Mouse (Mus musculus): ENCODE results near the gene Plscr5. TPM values are rescaled to one million over a fixed set of nuclear protein-coding genes. Genes with fewer than 3 reads are reported as not detected.
A peak's percentile ranks its signal among the peaks of the same experiment; 100 is the strongest.

Plscr5 gene
- total RNA-seq, 2 experiments from 2014 or later = not detected

DNA sequence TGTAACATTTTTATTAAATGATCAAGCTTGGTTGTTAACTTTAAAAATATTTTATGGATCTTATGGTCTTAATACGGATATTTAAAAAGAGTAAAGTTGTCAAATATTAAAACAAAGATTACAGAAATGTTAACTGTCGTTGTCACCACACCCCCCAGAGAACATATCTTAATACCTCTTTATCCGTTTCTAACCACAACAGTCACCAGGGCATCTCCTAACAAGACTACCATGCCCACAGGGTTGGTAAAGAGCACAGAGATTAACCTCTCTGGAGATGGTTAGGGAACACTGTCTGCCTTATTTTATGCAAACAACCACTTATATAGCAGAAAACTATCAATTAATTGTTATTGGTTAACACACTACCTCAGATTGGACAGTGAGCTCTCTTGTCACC is 34.1 kb downstream of the Plscr5 start:
- DNase-seq (ENCODE audit: low spot score) = no peak

DNA sequence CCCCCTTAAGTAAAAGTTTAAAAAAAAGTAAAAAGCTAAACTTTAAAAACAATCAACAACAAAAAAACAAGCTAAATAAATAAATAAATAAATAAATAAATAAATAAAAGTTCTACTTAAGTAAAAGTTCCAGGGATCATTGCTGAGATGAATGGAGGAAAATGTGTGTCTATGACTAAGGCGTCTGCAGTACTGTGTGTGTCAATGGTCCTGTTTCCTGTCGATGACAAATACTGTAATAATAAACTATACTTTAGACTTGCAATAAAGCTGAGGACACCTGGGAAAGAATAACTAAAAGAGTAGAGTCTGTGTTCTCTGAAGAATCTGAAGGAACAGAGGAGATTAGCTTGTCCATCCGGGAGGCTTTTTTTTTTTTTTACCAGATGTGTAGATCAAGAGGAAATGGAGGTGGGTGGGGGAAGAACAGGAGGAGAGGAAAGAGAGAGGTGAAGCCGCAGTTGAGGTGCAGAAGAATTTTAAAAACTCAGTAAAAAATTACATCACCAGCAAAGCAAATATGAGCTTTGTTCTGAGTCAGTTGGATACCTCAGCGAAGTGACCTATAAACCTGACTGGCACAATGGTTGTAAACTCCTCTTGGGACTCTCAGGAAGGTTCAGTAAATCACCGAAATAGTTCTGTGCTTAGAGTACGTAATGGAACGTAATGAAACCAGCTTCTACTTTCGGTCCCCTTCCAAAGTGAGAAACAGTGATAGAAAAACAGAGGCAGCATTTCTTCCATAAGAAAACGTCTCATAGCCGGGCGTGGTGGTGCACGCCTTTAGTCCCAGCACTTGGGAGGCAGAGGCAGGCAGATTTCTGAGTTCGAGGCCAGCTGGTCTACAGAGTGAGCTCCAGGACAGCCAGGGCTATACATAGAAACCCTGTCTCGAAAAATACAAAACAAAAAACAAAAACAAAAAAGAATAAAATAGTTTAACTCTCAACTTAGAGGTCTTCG is 36.4 kb downstream of the Plscr5 start:
- no peak for DNase-seq (ENCODE audit: low spot score)

DNA sequence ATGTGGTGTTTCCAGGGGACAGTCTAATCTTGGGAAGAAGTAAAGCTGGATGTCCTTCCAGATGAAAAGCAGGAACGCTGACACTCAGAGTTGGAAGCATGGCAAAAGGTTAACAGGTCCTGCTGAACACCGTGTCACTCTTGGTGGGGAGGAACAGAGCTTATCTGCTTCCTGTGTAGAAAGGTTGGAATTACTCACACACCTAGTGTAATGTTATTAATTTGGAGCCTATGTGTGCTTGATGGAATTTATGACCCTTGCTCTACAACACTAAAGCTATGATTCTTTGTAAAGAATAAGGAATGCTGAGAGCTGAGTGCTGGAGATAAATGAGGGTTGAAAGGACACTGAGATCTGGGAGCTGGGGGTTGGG is 37.1 kb downstream of the Plscr5 start:
- DNase-seq (ENCODE audit: low spot score) = no peak

DNA sequence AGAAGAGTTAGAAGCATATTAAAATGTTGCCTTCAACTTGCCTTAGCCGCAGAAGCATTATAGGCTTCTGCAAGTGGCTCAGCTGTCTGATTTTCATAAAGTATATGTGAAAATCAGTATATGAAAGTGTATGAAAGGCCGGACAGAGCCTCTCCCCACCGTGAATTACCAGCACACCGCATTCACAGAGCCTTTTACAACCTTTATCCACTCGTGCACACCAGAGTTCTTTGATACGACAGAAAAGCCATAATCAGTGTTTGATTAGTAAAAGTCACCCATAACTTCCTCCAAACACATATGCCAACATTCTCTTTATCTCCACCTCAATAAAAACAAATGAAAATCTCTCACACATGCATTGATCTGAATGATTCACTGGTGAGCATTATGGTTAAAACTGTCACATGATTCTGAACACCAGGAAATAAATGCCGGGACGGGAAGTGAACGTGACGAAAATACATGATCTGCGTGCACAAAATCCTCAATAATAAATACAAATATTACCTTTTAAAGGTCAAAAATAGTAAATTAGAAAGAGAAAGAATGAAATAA is 42.2 kb downstream of the Plscr5 start:
- no peak for DNase-seq (ENCODE audit: low spot score)

DNA sequence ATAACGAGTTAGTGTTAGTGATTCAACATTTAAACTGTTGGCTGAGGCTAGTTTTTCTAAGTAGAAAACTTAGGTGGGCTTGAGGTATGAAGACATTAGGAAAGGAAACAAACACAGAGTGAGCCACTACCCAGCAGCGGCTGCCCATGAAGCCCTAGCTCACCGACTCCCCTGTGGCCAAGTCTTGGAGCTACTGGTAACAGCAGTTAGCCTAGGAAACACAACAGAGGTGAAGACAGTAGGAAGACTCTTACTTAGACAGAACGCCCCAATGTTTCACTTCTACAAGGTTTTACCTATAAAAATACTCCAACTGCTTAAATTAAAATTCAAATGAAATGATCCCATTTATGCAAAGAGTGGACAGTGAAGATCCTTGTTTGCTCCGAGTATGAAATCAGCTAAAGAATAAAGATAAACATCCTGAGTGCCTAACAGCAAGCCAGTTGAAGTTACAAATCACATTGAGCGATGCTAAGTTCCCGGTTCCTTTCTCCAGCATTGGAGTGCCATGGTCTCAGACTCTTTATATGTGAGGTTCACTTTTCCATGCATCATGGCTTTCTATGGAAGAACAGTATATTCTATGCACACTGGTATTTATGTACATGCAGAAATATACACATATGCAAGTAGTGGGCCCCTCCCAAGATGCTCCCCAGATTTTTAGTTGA is 56.2 kb downstream of the Plscr5 start:
- no peak for DNase-seq (ENCODE audit: low spot score)

DNA sequence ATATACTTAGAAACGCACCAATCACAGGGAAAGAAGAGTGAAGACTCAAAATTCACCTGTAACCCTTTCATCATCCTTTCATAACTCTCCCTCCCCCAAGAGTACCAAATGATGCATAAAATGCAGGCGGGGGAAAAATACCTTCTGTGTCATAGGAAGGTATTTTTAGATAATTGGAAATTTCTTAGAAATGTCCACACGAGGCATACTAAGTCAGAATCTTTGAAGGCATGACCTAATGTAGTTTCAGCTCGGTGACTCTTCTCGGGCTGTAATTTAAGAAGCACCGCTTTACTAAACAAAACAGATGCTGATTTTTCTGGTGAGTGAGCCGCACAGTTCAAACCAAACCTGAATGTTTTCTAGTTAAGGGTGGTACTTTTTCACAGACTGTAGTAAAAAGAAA is 56.7 kb downstream of the Plscr5 start, which contains the start of gene Plscr1:
TSS of gene Plscr1 (plus strand) at position 304 of the 406 bp plus-strand sequence.
- no peak for DNase-seq (ENCODE audit: low spot score)

DNA sequence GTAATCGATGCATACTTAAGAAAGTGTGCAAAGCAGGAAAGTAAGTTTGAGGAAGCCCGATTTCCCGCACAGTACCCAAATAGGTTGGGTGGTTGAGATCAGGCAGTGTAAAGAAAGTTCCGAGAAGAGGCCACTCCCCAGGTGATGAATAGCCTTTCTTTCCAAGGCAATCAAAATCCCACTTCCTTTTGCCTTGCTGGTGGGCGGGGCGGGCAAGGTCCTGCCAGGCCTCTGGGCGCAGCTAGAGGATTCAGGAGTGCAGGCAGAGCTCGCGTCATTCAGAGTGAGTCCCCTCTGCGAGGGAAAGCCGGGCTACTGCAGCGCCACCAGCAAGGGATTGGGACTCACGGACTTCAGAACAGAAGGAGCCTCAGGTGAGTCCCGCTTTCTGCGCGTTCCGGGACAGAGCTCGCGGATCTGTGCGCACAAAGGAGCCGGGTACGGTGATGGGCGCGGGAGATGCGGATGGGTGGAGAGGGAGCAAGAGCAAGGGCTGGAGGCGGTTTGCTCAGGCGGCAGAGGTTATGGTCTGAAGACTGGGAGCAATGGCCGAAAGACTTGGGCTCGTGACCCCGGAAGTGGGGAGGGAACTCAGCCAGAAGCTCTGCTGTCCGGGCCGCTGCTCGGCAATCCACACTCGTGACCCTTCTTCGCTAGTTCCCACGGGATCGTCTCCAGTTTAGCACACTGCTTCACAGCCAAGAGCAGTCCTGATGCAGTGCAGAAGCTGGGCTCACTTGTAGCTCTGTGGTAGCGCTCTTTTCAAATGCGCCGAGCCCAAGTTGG is 57.4 kb downstream of the Plscr5 start:
- peak; percentile 82 for DNase-seq (ENCODE audit: low spot score)

DNA sequence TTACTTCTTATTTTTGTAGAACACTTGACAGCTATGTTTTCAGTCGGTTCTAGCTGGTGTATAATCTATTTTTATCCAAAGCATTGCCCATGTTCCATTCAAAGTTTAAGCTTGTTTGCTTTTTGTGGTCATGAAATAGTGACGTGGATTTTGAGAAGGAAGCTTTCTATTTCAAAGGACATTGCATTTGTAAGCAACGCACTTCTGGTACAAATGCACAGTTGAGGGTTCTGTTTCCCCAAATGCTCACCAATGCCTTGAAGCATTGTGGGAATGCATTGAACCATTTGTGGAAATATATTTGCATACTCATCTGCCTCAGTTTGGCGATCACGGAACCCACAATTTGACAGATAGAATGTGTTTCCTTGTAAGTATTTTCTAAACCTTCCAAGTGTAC is 60.0 kb downstream of the Plscr5 start:
- no peak for DNase-seq (ENCODE audit: low spot score)

DNA sequence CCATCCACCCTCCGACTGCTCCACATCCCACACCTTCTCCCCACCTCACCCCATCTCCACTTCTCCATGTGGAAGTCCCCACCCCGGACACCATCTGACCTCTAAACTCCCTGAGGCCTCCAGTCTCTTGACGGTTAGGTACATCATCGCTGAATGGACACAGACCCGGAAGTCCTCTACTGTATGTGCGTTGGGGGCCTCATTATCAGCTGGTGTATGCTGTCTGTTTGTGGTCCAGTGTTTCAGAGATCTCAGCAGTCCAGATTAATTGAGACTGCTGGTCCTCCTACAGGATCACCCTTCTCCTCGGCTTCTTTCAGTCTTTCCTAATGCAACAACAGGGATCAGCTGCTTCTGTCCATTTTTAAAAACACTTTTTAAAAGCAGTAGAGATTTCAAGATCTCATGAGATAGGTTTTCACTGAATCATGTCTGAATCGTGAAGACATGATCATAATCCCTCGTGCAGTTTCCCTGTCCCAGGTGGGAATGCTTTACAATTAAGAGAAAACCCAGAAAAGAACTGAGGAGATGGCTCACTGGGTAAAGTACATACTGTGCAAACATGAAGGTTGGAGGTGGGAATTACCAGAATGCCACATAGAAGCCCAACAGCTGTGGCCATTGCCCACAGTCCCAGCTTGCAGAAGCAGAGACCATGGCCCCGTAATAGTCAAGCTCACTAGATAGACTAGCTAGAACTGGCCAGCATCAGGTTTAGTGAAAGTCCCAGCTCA is 61.0 kb downstream of the Plscr5 start:
- no peak for DNase-seq (ENCODE audit: low spot score)

Other genes starting within 250 kb of the Plscr5 start
- 1 to 10 TPM in 1 of 2 experiments, under 1 TPM in 1; 0.75 to 1.3 TPM for gene Plscr1, start 56.8 kb downstream of the Plscr5 start, total RNA-seq (2021)
- gene Plscr2, start 82.7 kb downstream of the Plscr5 start, total RNA-seq (2021) = 1 to 10 TPM; 1.6 to 1.7 TPM
- not detected for gene 1700057G04Rik, start 116.4 kb downstream of the Plscr5 start, total RNA-seq (2021)